Mouse (Mus musculus) G1E-ER4 (cell line): Measurements from ENCODE around the gene Gm9913. TPM values are rescaled to one million over a fixed set of nuclear protein-coding genes. Genes with fewer than 3 reads are reported as not detected.

Experiments
- GATA1 ChIP-seq: IDR thresholded peaks from one replicate; pipeline ENCODE4 v1.8.0; 2012; ENCODE audit warnings: low read length, inconsistent platforms
- polyA plus RNA-seq: library from polyadenylated mRNA; stranded (reverse); fragments of >175 nt; gene quantifications from 2 replicates; pipeline ENCODE4 v1.2.3, GENCODE M21; 2012

Gm9913 gene
- polyA plus RNA-seq, 1 experiment, result not detected

GRCm38 (mm10) chr2:125492050-125492900, 12.6 kb upstream of the Gm9913 start:
- no peak for TF ChIP-seq GATA1

GRCm38 (mm10) chr2:125494291-125494690, 10.6 kb upstream of the Gm9913 start:
- no peak for TF ChIP-seq GATA1

- TF ChIP-seq GATA1, result no peak
These were observed 9.8 kb upstream of the Gm9913 start for GRCm38 (mm10) chr2:125494831-125495812.

- no peak for TF ChIP-seq GATA1
These were observed 8.2 kb upstream of the Gm9913 start for GRCm38 (mm10) chr2:125496696-125497095.

- TF ChIP-seq GATA1, result no peak
These were observed 6.7 kb upstream of the Gm9913 start for GRCm38 (mm10) chr2:125498216-125498615.

GRCm38 (mm10) chr2:125501526-125501925, 3.4 kb upstream of the Gm9913 start:
- TF ChIP-seq GATA1, result no peak

- no peak for TF ChIP-seq GATA1
These were observed 942 bp downstream of the Gm9913 start for GRCm38 (mm10) chr2:125505746-125506315.

- TF ChIP-seq GATA1, result no peak
These were observed 1.6 kb downstream of the Gm9913 start for GRCm38 (mm10) chr2:125506316-125507054.

- TF ChIP-seq GATA1, result no peak
These were observed 3.0 kb downstream of the Gm9913 start, which contains the start of gene Fbn1 for GRCm38 (mm10) chr2:125507893-125508292. Gene Fbn1 (minus strand): TSS chr2:125507993.

- no peak for TF ChIP-seq GATA1
These were observed 3.5 kb downstream of the Gm9913 start for GRCm38 (mm10) chr2:125508381-125508780.

- TF ChIP-seq GATA1, result no peak
These were observed 5.9 kb downstream of the Gm9913 start for GRCm38 (mm10) chr2:125510752-125511151.

GRCm38 (mm10) chr2:125511898-125512297, 7.0 kb downstream of the Gm9913 start:
- no peak for TF ChIP-seq GATA1

GRCm38 (mm10) chr2:125512544-125512943, 7.7 kb downstream of the Gm9913 start:
- no peak for TF ChIP-seq GATA1

GRCm38 (mm10) chr2:125514391-125514790, 9.5 kb downstream of the Gm9913 start:
- no peak for TF ChIP-seq GATA1
